Mouse (Mus musculus) kidney, adult 11 months (tissue): ENCODE results near the gene Mvb12b.

Experiments used
- DNase-seq: peaks from one replicate; pipeline ENCODE4 v3.0.0; 2022

The Mvb12b gene

GRCm38 (mm10) chr2:33884623-33885263 lies 3.0 kb downstream of the Mvb12b start:
- DNase-seq: no peak

DNA sequence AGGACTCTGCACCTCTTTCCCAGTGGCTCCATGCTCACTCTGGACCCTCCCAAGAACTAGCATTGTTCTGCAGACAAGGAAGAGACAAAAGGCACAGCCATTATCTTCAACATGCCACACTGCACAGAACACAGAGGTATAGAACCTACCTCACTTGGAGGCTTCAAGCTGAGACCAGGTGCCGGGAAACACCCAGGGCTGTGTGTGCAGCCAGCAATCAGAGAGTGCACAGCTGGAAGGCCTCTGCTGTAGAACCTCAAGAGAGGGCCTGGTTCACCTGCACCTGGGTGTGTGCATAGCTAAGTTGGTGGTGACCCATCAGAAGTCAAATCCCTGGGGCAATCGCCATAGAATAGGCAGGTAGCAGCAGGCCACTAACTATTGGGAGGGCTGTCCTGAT lies 8.5 kb downstream of the Mvb12b start:
- no peak for DNase-seq

GRCm38 (mm10) chr2:33878437-33878836 lies 9.3 kb downstream of the Mvb12b start:
- DNase-seq: no peak

GRCm38 (mm10) chr2:33877663-33878360 lies 9.9 kb downstream of the Mvb12b start:
- DNase-seq: no peak

DNA sequence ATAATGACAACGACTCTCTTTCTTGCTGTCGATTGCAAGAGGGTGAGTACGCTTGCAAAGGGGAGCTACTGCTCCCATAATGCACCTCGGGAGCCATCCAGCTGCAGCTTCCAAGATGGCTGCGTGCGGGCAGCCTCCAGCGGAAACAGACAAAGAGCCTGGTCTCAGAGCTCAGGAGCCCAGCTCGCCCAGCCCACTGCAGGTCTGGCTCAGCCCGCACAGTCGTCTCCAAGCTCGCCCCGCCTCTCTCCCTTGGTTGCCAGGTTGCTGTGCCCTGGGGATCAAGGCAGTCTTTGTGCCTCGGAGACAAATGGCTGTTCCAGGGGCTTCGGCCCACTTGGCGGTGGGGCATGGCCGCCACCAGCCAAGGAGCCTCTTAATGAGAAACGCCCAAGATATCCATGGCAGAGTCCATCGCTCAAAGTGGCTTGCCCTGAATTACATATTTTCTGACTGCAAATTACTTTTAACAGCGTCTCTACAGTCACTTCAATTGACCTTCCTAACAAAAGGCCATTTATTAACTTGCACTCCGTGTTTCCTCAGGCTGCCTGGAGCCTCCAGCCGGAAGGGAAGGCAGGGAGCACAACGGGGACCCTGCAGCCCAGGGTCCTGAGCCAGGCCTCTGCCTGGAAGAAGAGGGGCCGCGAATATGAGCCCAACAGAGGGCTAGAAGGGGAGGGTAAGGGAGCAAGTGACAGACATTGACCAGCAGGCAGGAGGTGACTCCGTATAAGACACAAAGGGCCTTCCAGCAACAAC lies 11.0 kb downstream of the Mvb12b start:
- DNase-seq: peak; percentile 63

- DNase-seq: no peak
Observed at GRCm38 (mm10) chr2:33875594-33875993, 12.2 kb downstream of the Mvb12b start.

- no peak for DNase-seq
Observed at GRCm38 (mm10) chr2:33874856-33875576, 12.7 kb downstream of the Mvb12b start.

GRCm38 (mm10) chr2:33874367-33874766 lies 13.4 kb downstream of the Mvb12b start:
- DNase-seq: no peak

DNA sequence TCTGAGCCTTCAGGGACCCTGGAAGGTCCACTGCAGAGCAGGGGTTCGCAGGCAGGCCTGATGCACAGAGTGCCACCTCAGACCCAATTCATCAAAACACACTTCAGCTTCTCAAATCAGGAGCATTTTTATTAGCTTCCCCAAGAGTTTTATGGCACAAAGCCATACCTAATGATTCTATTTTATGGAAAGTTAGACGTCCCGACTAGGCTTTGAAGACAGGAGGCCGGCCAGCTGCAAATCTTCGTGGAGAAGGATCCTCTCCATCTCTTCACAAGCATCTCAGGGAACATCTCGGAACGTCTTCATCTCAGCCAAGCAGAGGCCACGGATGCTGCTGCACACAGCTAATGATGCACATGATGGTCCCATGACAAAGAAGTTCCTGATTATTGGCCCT lies 14.2 kb downstream of the Mvb12b start:
- DNase-seq: no peak

GRCm38 (mm10) chr2:33872841-33873271 lies 14.9 kb downstream of the Mvb12b start:
- DNase-seq: peak; percentile 66

- DNase-seq: no peak
Observed at GRCm38 (mm10) chr2:33871181-33871520, 16.6 kb downstream of the Mvb12b start.

- peak; percentile 92 for DNase-seq
Observed at GRCm38 (mm10) chr2:33870369-33871180, 17.2 kb downstream of the Mvb12b start.

DNA sequence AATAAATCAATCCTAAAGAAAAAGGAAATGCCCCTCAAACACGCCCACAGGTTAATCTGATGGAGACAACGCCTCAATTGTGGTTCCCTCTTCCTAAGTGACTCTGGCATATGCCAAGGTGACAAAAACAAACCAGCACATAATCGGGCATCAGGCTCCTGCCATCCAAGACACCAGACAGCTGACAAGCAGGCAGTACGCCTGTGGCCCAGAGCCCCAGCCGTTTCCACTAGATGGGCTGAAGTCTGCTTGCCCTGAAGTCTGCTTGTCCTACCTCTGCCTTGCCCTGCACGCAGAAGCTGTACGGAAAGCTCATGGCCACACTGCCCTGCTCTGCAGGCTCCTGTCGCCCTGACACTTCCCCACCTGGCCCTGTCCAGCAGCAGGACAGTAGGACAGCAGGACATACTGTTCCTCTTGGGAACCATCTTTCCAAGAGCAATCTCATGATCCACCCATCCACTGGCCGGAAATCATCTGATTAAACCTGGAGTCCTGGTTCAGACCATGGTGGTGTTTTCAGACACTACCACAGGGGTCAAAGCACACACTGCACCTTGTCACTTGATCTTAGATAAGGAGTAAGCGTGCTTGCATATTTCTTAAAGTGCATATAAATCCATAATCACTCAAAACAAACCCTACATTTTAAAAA lies 17.9 kb downstream of the Mvb12b start:
- DNase-seq: no peak

DNA sequence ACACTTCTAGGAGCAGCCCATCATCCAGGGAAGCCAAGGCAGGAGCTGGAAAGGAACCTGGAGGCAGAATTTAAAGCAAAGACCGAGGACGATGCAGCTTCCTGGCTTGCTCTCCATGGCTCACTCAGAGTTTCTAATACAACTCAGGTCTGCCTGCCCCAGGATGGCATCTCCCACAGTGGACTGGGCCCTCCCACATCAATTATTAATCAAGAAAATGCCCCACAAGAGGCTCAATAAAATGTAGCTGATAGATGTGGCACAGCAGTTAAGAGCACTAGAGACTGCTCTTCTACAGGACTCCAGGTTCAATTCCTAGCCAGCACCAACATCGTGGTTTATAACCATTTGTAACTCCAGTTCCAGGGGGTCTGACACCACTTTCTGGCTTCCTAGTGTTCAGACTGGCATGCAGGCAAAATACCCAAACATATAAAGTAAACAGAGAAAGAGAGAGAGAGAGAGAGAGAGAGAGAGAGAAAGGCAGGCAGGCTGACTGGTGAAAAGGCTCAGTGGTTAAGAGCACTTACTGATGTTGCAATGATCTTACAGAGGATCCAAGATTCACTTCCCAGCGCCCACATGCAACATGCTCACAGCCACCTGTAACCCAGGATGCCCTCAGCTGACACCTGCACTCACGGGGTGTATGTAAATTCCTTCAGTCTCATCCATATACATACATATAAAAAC lies 18.6 kb downstream of the Mvb12b start:
- DNase-seq: peak; percentile 36

DNA sequence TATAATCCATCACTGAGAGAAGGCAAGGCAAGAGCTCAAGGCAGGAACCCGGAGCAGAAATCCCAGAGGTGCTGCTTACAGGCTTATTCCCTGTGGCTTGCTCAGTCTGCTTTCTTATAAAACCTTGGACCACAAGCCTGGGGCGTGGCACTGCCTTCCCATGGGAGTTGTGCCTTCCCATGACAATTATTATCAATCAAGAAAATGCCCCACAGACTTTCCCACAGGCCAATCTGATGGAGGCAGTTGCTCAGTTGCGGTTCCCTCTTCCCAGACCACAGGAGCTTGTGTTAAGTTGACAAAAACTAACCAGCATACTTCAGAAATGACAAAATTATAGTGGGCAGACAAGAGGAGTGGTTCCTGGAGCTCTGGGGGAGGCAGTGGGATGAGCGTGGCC lies 19.4 kb downstream of the Mvb12b start:
- no peak for DNase-seq

- no peak for DNase-seq
Observed at GRCm38 (mm10) chr2:33856746-33857145, 31.0 kb downstream of the Mvb12b start.

GRCm38 (mm10) chr2:33853011-33853976 lies 34.5 kb downstream of the Mvb12b start:
- no peak for DNase-seq

DNA sequence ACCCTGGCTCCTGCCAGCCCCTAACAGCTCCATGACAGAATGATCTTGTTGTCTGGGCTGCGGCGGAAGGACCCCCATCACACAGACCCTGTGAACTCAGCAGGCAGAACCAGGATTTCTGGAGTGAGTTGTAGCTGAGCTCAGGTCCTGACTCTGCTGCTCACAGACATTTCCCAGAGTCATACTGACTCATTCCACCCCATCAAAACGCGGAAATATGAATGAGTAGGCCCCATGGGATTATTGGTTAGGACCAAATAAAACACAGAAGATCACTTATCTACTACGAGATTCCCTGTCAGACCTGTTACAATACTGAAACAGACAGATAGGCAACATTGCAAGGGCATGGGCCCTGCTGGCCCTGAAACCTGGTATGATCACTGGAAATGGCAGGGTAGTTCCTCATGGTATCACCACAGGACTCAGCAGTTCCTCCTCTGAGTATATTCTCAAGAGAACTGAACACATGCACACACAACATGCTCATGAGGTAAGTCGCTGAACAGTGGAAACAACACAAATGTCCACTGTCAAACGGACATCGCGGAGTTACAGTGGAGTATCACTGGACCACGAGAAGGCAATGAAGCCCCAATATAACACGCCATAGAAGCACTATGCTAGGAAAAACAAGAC lies 40.4 kb downstream of the Mvb12b start:
- DNase-seq: no peak

DNA sequence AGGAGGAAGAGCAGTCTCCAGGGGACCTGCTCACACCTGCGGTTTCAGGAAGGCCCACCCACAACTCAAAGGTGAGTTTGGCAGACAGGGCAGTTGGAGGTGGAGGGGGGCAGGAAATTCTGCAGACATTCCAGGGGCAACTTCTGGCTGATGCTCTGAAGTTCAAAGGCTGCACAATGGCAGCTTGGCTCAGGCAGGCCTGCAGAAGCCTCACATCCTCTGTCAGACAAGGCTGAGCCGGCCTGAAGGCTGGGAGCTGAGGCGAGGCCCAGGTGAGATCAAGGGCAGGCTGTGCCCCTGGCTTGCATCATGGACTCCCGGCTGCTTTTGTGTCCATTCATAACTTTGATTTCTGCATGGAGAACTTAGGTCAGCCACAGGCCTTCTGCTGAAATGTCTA lies 41.1 kb downstream of the Mvb12b start:
- DNase-seq: no peak

DNA sequence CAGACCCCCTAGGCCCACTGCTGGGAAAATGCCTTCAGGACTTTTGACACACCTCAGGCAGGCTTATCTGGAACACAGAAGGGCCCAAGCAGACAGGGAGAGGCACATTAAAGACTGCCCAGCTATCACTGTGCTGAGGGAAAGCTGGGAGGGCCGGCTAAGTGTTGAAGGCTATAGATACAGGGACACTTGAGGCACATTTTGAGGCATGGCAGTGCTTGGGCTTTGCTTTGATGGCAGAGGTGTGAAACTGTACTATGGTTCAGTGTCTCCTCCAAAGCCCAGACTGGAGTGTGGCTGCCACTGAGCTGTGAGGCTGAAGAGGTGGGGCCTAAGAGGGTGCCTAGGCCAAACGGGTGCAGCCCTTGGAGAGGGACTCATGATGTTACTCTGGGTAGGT lies 44.1 kb downstream of the Mvb12b start:
- no peak for DNase-seq
